Mouse (Mus musculus): ENCODE data around the gene Milr1.

Gene Milr1

DNA sequence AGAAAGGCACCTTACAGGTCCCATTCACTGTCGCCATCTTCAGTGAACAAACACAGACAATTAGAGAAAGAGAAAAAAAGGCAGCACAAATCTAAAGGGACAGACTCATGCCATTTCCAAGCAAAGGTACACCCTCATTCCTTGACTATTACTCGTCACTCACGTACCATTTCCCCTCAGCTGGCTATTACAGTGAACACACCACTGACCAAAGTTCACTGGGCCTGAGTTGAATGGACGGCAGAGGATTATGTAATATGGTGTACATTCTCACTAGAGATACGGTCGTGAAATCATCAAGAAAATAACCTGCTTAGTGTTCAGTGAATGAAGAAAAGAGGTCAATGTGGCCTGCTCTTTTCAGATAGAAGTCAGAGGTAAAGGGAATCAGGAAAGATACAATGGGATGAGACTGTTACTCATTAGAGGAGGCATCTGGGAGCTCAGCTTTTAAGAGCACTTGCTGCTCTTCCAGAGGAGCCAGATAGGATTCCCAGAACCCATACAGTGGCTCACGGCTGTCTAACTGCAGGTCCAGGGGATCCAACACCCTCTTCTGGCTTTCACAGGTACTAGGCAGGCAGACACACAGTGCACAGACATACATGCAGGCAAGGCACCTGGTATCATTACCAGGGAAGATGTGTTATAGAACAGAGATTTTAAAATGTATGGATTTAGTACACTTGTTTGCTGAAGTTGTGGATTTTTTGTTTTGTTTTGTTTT, 61.5 kb downstream of the Milr1 start:
- no peak for DNase-seq (ENCODE audit: low spot score)

DNA sequence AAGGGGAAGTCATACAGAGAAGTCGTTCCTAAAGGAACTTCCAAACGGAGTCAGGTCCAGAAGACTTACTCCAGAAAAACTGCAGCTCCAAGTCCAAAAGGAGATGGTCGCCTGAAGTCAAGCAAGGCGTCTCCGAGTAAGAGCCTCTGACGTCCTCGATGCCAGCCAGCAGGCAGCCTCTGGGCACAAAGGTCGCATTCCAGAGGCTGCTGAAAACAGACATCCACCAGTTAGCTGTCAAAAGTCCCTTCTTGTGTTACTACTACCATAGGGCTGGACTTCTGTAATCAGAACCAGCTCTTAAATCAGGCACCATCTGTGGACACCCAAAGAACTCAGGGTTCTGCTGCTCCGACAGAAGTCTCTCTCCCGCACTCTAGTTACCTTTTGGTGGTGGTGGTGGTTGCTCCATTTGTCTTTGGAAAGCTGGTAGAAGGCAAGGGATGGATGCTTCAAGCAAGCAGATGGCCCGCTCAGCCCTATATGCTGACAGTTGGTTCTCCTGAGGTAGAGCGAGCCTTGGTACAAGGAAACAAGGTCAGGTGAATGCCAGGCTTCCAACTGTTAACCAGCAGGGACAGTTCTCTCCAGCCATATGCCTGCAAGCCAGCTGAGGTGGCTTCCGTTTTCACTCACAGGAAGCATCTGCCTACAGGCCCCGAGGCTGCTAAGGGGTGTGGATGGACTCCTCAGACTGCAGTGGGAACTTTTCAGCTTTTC, 63.7 kb downstream of the Milr1 start:
- no peak for DNase-seq (ENCODE audit: low spot score)

DNA sequence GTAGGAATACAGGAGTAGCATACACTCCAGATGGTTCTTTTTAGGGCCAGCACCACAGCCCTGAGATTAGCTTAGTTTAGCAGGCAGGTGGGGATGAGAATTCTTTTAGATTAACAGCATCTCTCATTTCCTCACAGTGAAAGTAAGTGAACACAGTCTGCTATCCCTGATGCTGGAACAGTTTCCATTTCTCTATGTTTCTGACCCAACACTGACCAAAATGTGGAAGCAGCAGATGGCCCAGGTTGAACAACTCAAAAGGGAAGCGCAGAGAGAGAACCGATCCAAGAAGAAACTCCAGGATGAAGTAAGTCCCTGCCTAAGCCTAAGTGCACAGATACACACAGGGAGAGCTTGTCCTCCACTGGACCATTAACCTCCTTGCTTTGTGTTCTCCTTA, 64.3 kb downstream of the Milr1 start:
- DNase-seq (ENCODE audit: low spot score), result no peak

DNA sequence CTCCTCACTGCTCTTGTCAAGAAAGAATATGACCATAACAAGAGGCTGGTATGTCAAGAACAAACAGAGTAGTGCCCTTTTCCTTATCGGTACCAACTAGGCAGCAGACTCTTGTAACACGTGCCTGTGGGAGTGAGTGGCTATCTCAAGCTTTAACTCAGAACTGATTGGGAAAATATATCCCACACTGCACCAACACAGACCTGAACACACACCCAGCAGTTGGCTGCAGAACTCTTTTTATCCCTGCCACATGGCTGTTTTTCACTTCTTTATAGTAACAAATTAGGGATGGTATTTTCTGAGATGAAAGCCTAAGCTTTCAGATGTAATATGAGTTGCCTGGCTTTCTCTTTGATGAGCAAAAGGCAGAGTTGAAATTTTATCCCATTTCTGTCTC, 64.7 kb downstream of the Milr1 start:
- no peak for DNase-seq (ENCODE audit: low spot score)

DNA sequence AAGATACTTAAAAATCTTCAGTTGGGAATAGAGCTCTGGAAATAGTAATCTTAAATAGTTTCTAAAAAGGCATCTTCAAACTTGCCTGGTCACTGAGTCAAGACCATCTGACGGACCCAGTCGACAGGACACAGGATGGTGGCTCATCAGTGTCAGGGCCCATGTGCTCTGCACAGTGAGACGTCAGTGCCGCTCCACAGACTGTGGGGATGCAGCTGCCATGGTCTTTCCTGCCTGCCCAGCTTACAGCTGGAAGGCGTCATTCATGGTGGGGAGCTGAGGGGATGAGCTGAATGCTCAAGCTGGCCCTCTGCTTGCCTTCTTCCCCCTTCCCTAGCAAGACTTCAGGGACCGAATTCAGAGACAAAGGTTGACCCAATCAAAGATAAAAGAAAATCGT, 65.3 kb downstream of the Milr1 start:
- no peak for DNase-seq (ENCODE audit: low spot score)

DNA sequence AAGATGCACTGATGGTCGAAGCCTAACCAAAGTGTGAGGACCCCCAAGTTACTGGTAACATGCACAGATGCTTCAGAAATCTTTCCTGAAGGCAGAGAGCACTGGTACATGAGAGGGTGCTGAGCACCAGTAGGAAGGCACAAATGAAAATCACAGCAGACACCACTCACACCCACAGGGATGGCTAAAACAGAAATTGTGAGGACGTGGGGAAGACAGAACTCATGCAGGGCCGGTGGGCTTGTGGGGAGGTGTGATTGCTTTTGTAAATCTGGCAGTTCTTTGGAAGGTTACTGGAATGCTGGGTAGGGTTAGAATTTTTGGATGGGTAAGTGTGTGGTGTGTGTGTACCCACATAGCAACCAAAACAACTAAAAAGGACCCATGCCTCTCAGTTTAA, 66.1 kb downstream of the Milr1 start:
- no peak for DNase-seq (ENCODE audit: low spot score)

DNA sequence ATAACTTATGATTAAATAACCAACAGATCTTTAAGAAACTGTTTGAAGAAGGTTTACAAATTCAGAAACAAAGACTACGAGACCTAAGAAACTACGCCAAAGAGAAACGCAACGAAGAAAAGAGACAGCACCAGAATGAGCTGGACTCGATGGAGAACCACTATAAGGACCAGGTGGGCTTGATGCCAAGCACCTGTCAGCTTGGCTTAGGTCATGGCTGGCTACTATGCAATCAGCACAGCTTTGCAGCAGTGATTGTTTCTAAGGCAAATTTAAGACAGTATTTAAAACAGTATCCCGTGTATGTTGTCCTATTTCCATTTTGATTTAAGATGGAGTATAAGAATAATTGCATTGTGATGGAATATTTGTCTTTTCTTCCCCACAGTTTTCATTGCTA, 66.8 kb downstream of the Milr1 start:
- no peak for DNase-seq (ENCODE audit: low spot score)

DNA sequence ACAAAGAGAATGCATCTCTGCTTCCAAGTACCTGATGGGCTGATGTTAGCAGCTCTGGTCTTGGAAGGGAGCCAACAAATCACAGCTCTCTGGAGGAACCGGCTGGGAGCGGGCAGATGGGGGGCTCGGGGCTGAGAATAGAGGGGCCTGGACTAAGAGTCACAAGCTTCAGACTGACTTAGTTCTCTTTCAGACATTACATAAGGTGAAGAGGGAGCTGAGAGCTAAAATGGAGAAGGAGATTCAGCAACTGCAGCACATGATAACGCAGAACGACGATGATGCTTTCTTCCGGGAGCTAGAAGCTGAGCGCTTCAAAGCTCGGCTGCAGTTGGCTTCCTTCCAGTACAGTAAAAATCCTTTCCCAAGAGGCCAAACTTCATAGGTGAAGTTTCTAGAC, 67.3 kb downstream of the Milr1 start:
- DNase-seq (ENCODE audit: low spot score), result no peak

Measured in lung, postnatal 25 days (tissue).